Mouse (Mus musculus) adrenal gland, adult 18-20 months (tissue): ENCODE measurements around the gene Marco. TPM values are rescaled to one million over a fixed set of nuclear protein-coding genes. Genes with fewer than 3 reads are reported as not detected.

Experiments
- DNase-seq, 2 experiments: peaks; one replicate each; pipeline ENCODE4 v3.0.0; 2021 to 2022; ENCODE audit warnings: low spot score in 2 of 2
- total RNA-seq, 2 experiments: library from RNA; stranded (reverse); gene quantifications; 1 replicate in 1 of 2; 2 replicates in 1 of 2; pipeline ENCODE4 v1.2.3; 2021

The Marco gene
- total RNA-seq, 2 experiments from 2014 or later: not detected

GRCm38 (mm10) chr1:120443228-120443639 lies 61.6 kb downstream of the Marco start:
- no peak for DNase-seq

GRCm38 (mm10) chr1:120441587-120441986 lies 63.2 kb downstream of the Marco start:
- no peak for DNase-seq

DNA sequence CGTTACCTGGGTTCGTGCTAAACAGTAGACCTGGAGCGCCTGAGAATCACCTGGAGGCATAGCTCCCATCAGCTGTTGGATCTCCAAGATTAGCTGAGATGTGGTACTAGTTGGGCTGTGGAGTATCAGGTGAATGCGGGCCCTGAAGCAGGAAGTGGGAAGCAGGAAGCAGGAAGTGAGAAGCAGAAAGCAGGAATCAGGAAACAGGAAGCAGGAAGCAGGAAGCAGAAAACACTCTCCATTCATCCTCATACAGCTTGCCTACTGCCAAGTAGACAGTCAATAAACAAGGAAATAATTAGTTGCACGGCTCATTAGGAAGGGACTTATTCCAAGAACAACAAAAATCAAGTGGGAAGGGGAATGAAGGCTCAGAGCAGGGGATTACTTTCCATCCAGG lies 69.2 kb downstream of the Marco start:
- no peak for DNase-seq

DNA sequence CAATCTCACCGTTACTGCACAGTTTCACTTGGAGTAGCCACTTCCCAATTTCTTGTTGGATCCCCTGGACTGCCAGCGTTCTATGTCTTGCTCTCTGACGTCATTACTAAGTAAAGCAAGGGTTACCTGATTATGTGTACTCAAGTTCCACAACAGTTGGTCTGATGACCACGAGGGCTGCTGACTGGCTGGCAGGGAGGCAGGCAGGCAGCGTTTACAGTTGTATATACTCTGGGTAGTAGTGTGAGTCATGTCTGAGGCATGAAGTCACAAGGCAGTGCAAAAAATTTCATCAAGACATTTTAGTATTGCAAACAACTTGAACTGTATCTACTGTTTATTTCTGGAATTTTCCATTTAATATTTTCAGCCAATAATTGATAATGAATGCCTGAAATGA lies 74.7 kb downstream of the Marco start:
- no peak for DNase-seq

- no peak for DNase-seq
Measured at GRCm38 (mm10) chr1:120425587-120425986, 79.2 kb downstream of the Marco start.

Other genes starting within 250 kb of the Marco start
- 10 to 100 TPM; 21.7 to 27.8 TPM for gene Steap3, start 232.3 kb downstream of the Marco start, total RNA-seq
- not detected for gene C1ql2, start 164.4 kb downstream of the Marco start, total RNA-seq
- not detected for gene En1, start 97.4 kb upstream of the Marco start, total RNA-seq